Mouse (Mus musculus) myocyte (in vitro differentiated cells): Measurements from ENCODE around the gene Iqgap2. TPM values are rescaled to one million over a fixed set of nuclear protein-coding genes. Genes with fewer than 3 reads are reported as not detected.

Experiments
- H3K27me3 ChIP-seq: one replicate; pipeline ENCODE4 v1.6.1; 2011; ENCODE audit not compliant: control insufficient read depth, insufficient read depth, insufficient read length
- H3K36me3 ChIP-seq: one replicate; pipeline ENCODE4 v1.6.1; 2011; ENCODE audit not compliant: control insufficient read depth, insufficient read depth
- H3K4me2 ChIP-seq: one replicate; pipeline ENCODE4 v1.6.1; 2011; ENCODE audit warnings: low read depth, control low read depth
- H3K4me3 ChIP-seq: one replicate; pipeline ENCODE4 v1.5.1; 2011; ENCODE audit warnings: mild to moderate bottlenecking, control low read depth, moderate library complexity
- H3K79me2 ChIP-seq: one replicate; pipeline ENCODE4 v1.6.1; 2011; ENCODE audit not compliant: control insufficient read depth, insufficient read depth
- H3ac ChIP-seq: one replicate; pipeline ENCODE4 v1.6.1; 2011; ENCODE audit not compliant: control insufficient read depth, insufficient read length
- CEBPB ChIP-seq: IDR thresholded peaks from 2 replicates; pipeline ENCODE4 v1.6.1; 2011; ENCODE audit warnings: mild to moderate bottlenecking, moderate library complexity; ENCODE audit not compliant: poor library complexity, insufficient read depth, severe bottlenecking
- E2F4 ChIP-seq: IDR thresholded peaks from one replicate; pipeline ENCODE4 v1.6.1; 2011; ENCODE audit warnings: mild to moderate bottlenecking, control low read depth, moderate library complexity; ENCODE audit not compliant: insufficient read depth
- MAX ChIP-seq: IDR thresholded peaks from one replicate; pipeline ENCODE4 v1.6.1; 2011; ENCODE audit warnings: low read depth, mild to moderate bottlenecking, control low read depth
- MYOD1 ChIP-seq, 3 experiments: IDR thresholded peaks; one replicate each; pipeline ENCODE4 v1.6.1; 2011; ENCODE audit warnings: control low read depth in 2 of 3, low read depth in 2 of 3, mild to moderate bottlenecking in 2 of 3, moderate library complexity in 1 of 3; ENCODE audit not compliant: insufficient read length in 2 of 3, control insufficient read depth in 1 of 3
- MYOG ChIP-seq, 3 experiments: IDR thresholded peaks; one replicate each; pipeline ENCODE4 v1.6.1; 2011; ENCODE audit warnings: control low read depth in 2 of 3, low read depth in 2 of 3, mild to moderate bottlenecking in 2 of 3; ENCODE audit not compliant: insufficient read length in 2 of 3, control insufficient read depth in 1 of 3, insufficient read depth in 1 of 3
- POLR2A ChIP-seq: IDR thresholded peaks from one replicate; pipeline ENCODE4 v1.6.1; 2011; ENCODE audit warnings: low read depth, mild to moderate bottlenecking, control low read depth, moderate library complexity; ENCODE audit not compliant: insufficient read length
- POLR2AphosphoS2 ChIP-seq: IDR thresholded peaks from one replicate; pipeline ENCODE4 v1.6.1; 2011; ENCODE audit warnings: low read depth, control low read depth; ENCODE audit not compliant: insufficient read length
- REST ChIP-seq: IDR thresholded peaks from one replicate; pipeline ENCODE4 v1.6.1; 2011; ENCODE audit warnings: mild to moderate bottlenecking, control low read depth, moderate library complexity; ENCODE audit not compliant: insufficient read depth, insufficient read length
- SRF ChIP-seq: IDR thresholded peaks from one replicate; pipeline ENCODE4 v1.6.1; 2011; ENCODE audit warnings: low read depth; ENCODE audit not compliant: control insufficient read depth, insufficient read length
- TCF12 ChIP-seq: IDR thresholded peaks from one replicate; pipeline ENCODE4 v1.6.1; 2011; ENCODE audit warnings: mild to moderate bottlenecking, control low read depth; ENCODE audit not compliant: poor library complexity, insufficient read depth, severe bottlenecking
- TCF3 ChIP-seq: IDR thresholded peaks from one replicate; pipeline ENCODE4 v1.6.1; 2011; ENCODE audit warnings: low read depth, control low read depth; ENCODE audit not compliant: insufficient read length
- USF1 ChIP-seq: IDR thresholded peaks from one replicate; pipeline ENCODE4 v1.6.1; 2011; ENCODE audit warnings: low read depth, mild to moderate bottlenecking, control low read depth, moderate library complexity
- polyA plus RNA-seq: library from polyadenylated mRNA; unstranded; fragments of >200 nt; fragmentation: generic; extraction: Trizol; gene quantifications from one replicate; pipeline ENCODE4 v1.2.1, GENCODE M21; 2012; ENCODE audit warnings: missing spikeins

Gene Iqgap2
- polyA plus RNA-seq, 1 experiment = 0.02 TPM

DNA sequence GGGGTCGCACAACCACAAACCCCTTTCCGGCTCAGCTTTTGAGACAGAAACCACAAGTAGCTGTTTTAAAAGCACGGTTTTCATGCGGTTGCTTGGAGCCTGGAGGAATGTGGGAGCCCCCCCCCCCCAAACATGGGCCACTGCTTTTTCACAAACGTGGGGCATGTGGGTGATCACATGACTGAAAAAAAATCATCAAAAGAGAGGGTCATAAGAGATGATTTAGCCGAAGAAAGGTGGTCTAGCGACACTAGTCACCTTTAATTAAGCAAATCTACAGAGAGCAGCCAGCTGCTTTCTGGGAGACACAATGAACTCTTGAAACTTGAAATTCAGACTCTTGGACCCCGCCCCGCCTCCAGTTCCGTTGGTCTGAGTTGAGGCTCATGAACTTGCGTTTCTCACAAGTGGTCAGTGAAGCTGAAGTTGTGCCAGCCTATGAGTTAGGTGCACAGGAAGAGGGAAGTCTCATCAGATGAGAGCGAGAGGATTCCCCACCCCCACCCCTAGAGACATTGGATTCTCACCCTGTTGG, 956 bp upstream of the Iqgap2 start:
- Histone ChIP-seq H3ac (no peak overlapping the region), H3K79me2 (no peaks in the 10 kb centered on the region), H3K4me3 (peak overlapping the region; percentile 6), H3K27me3 (peaks cover 42% of the 10 kb centered on the region), H3K36me3 (no peaks in the 10 kb centered on the region), H3K4me2 (peak overlapping the region; percentile 55)
- TF ChIP-seq MYOG (IDR thresholded peaks at IDR 0.05; ENCODE audit: control insufficient read depth in 1 of 3, insufficient read depth in 1 of 3, insufficient read length in 2 of 3, low read depth in 2 of 3) = no peak

DNA sequence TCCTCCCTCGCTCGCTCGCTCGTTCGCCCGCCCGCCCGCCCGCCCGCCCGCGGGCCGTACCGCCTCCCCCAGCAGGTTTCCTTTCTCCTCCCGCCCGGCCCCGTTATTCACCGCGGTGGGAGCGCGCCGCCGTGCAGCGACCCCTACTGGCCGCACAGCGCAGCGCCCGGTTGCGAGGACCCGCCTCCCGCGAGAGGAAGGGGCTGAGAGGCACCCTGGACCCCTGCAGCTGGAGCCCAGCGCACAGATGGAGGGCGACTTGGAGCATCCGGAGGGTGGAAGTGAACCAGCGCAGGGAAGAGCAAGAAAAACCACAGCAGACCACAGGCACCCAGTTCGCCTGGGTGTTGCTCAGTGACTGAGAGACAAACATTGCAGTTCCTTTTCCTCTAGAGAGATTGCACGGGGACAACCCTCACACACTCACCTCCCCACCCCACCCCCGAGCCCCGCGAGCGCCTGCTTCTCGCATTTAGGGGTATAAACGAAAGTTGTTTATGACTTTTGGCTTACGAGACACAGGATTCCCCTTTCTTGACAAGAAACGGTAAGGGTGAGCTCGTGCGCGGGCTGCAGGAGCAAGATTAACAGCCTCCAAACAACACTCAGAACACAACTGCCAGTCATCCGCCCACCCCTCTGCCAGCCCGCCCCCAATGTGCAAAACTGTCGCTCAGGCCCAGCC, 346 bp upstream of the Iqgap2 start:
- TF ChIP-seq USF1 (no peak), MAX (no peak), SRF (no peak), TCF12 (no peak), CEBPB (no peak), POLR2A (no peak), MYOD1 (IDR thresholded peaks at IDR 0.05; ENCODE audit: control insufficient read depth in 1 of 3, insufficient read length in 2 of 3, low read depth in 2 of 3) (no peak), TCF3 (no peak), E2F4 (no peak), POLR2AphosphoS2 (no peak), REST (no peak), MYOG (IDR thresholded peaks at IDR 0.05; ENCODE audit: control insufficient read depth in 1 of 3, insufficient read depth in 1 of 3, insufficient read length in 2 of 3, low read depth in 2 of 3) (no peak)
- Histone ChIP-seq H3K4me3 (peak overlapping the region; percentile 6), H3K36me3 (no peaks in the 10 kb centered on the region), H3ac (no peak overlapping the region), H3K79me2 (no peaks in the 10 kb centered on the region), H3K27me3 (peaks cover 47% of the 10 kb centered on the region), H3K4me2 (peak overlapping the region; percentile 55)

DNA sequence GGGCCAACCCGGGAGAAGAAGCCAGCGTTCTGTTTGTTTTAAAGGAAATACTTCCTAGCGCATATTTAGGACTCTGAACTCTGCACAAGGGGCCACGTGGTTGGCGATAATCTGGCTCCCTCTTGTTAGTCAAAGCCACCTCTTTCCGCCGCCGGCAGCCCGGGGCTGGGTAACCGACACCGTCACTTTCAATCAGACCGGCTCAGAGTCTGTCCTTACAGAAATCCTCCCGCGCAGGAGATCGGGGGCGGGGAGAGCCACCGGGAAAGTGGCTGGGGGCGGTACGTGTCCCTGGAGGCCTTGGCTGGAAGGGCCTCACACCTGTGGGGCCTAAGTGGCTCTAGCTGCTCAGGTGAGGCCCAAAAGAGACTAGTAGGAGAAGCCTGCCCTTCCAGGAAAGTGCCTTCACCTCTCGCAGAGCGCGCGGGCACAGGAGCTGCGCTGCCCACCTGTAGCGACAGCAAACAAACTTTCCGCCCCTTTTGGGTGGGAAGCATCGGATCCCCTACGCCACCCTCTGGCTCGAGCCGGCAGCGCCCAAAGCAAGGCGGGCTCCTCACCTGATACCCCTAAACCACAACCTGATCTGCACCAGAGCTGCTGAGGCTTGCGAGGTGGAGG, 761 bp downstream of the Iqgap2 start:
- Histone ChIP-seq H3K79me2 (no peaks in the 10 kb centered on the region), H3K27me3 (peaks cover 54% of the 10 kb centered on the region), H3ac (no peak overlapping the region), H3K36me3 (no peaks in the 10 kb centered on the region), H3K4me3 (no peak overlapping the region), H3K4me2 (peak overlapping the region; percentile 66)
- TF ChIP-seq TCF3 (no peak), SRF (no peak), MAX (no peak), CEBPB (no peak), TCF12 (no peak), POLR2AphosphoS2 (no peak), REST (no peak), MYOG (IDR thresholded peaks at IDR 0.05; ENCODE audit: control insufficient read depth in 1 of 3, insufficient read depth in 1 of 3, insufficient read length in 2 of 3, low read depth in 2 of 3) (no peak), E2F4 (no peak), MYOD1 (IDR thresholded peaks at IDR 0.05; ENCODE audit: control insufficient read depth in 1 of 3, insufficient read length in 2 of 3, low read depth in 2 of 3) (no peak), POLR2A (no peak), USF1 (no peak)

DNA sequence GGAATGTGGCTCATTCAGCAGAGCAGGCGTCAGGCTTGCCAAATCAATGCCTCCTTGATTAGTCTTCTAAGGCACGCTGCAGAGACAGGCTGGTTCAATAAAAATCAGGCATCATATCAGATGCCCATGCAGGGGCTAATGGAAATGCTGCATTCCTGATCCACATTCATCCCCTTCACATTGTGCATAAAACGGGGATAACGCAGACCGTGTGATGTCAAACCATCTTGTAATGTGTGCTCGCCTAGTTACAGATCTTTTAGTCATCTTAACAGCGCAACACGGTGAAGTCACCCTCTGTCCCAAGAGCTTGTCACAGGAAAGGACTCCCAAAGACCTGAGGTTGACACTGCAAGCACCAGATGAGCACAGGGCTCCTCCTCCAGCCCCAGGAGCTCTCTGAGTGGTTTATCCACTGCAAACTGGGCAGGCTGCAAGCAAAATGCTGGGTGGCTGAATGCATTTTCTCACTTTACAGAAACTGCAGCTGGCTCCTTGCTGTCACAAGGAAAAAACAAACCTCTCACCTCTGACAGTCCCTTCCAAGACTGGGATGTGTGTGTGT, 1.7 kb downstream of the Iqgap2 start:
- Histone ChIP-seq H3K4me2 (no peak overlapping the region), H3K79me2 (no peaks in the 10 kb centered on the region), H3K4me3 (no peak overlapping the region)

More for the DNA sequence above, 1.7 kb downstream of the Iqgap2 start:
- Histone ChIP-seq H3K36me3 (no peaks in the 10 kb centered on the region), H3K27me3 (peaks cover 57% of the 10 kb centered on the region), H3ac (no peak overlapping the region)
- no peak for TF ChIP-seq TCF12
- TF ChIP-seq E2F4 = no peak
- no peak for TF ChIP-seq MYOG (IDR thresholded peaks at IDR 0.05; ENCODE audit: control insufficient read depth in 1 of 3, insufficient read depth in 1 of 3, insufficient read length in 2 of 3, low read depth in 2 of 3)
- TF ChIP-seq TCF3 = no peak
- TF ChIP-seq MAX = no peak
- no peak for TF ChIP-seq POLR2A
